In the genomic region with DNA sequence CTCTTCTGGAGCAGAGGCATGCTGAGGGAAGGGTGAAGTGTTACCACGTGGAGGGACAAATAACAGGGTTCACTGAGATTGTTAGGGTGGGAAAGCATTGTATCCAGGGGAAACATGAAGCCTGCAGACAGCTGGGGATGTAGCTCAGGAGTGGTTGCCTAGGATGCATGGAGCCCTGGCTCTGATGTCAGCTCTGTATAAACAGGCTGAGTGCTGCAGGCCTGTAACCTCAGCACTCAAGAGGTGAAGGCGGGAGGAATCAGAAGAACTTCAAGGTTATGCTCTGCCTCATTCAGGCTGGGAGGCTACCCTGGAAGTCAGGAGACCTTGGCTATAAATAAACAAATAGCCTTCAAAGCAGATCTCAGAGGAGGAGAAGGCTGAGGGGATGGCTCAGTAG, we compare ENCODE assay signal across 12 mouse cellular contexts. TPM values are rescaled to one million over a fixed set of nuclear protein-coding genes. Genes with fewer than 3 reads are reported as not detected.
DNase-seq lines count a peak whose midpoint lies in the region; ATAC-seq and TF ChIP-seq lines count a peak whose summit lies in the region.
"Had no signal": no experiment of that assay in that cellular context is flagged by ENCODE, and none has a peak within 500 bp of the region (broad histone marks: within the 10 kb centered on the region; RNA-seq: fewer than 3 reads in every experiment).

No protein-coding gene starts in this region.

- H3K9ac ChIP-seq in heart, adult 2 months (ENCODE audit: low read depth, low read length), result no peak overlapping the region
- H3K9ac ChIP-seq in midbrain, embryonic 13.5 days (replicated peaks), result no peak overlapping the region
- no peak overlapping the region for H3K9ac ChIP-seq in midbrain, embryonic 11.5 days (ENCODE audit: low read length)
- no peak overlapping the region for H3K9ac ChIP-seq in midbrain, embryonic 14.5 days (replicated peaks; ENCODE audit: low read length)

- H3K27me3 ChIP-seq in heart, embryonic 10.5 days (ENCODE audit: insufficient read depth, poor library complexity, severe bottlenecking), result no peaks in the 10 kb centered on the region
- H3K27me3 ChIP-seq in heart, adult 2 months (ENCODE audit: control insufficient read depth, insufficient read depth, low read length), result no peaks in the 10 kb centered on the region
- no peaks in the 10 kb centered on the region for H3K27me3 ChIP-seq in midbrain, embryonic 13.5 days
- no peaks in the 10 kb centered on the region for H3K27me3 ChIP-seq in midbrain, embryonic 11.5 days (ENCODE audit: control insufficient read depth, insufficient read depth, low read length)
- H3K27me3 ChIP-seq in midbrain, embryonic 14.5 days (ENCODE audit: control insufficient read depth, insufficient read depth, low read length), result no peaks in the 10 kb centered on the region

- H3K4me3 ChIP-seq in heart, embryonic 10.5 days, result no peak overlapping the region
- H3K4me3 ChIP-seq in heart, adult 2 months, result no peak overlapping the region
- no peak overlapping the region for H3K4me3 ChIP-seq in midbrain, embryonic 13.5 days (replicated peaks)
- H3K4me3 ChIP-seq in midbrain, embryonic 11.5 days (ENCODE audit: low read depth, low read length), result no peak overlapping the region
- no peak overlapping the region for H3K4me3 ChIP-seq in midbrain, embryonic 14.5 days (replicated peaks; ENCODE audit: low read depth, low read length)

- H3K9me3 ChIP-seq in heart, embryonic 10.5 days, result no peaks in the 10 kb centered on the region
- no peaks in the 10 kb centered on the region for H3K9me3 ChIP-seq in midbrain, embryonic 13.5 days
- no peaks in the 10 kb centered on the region for H3K9me3 ChIP-seq in midbrain, embryonic 11.5 days (ENCODE audit: control insufficient read depth, low read length)
- no peaks in the 10 kb centered on the region for H3K9me3 ChIP-seq in midbrain, embryonic 14.5 days (ENCODE audit: control insufficient read depth, low read length)

- H3K4me2 ChIP-seq in midbrain, embryonic 13.5 days (replicated peaks), result no peak overlapping the region
- no peak overlapping the region for H3K4me2 ChIP-seq in midbrain, embryonic 11.5 days
- no peak overlapping the region for H3K4me2 ChIP-seq in midbrain, embryonic 14.5 days (ENCODE audit: low read length)

- peak; percentile 30; the same call in 1 of the 2 replicates for ATAC-seq in midbrain, embryonic 13.5 days
- ATAC-seq in midbrain, embryonic 11.5 days (ENCODE audit: low FRiP score), result no peak
- ATAC-seq in midbrain, embryonic 14.5 days (ENCODE audit: low FRiP score, low TSS enrichment), result no peak
- ATAC-seq in cerebellum, adult (ENCODE audit: insufficient number of reproducible peaks, low FRiP score, low TSS enrichment), result no peak
- ATAC-seq: intestine, embryonic 16.5 days had no signal

- TF ChIP-seq CTCF in heart, adult 2 months (IDR thresholded peaks at IDR 0.05), result no peak

- TF ChIP-seq POLR2A in heart, adult 2 months (IDR thresholded peaks at IDR 0.05; ENCODE audit: insufficient read depth, low read depth, low read length), result no peak

- TF ChIP-seq EP300 in heart, adult 2 months (IDR thresholded peaks at IDR 0.05; ENCODE audit: insufficient read depth, low read depth, low read length), result no peak

- intact Hi-C loops in heart, adult 2 months (cut with DNase I), result no loop called here

- DNase-seq in heart, embryonic 10.5 days (ENCODE audit: low spot score), result no peak
- no peak for DNase-seq in heart, adult 2 months
- DNase-seq in midbrain, embryonic 11.5 days (ENCODE audit: low spot score, missing footprints), result no peak
- peak; percentile 65 for DNase-seq in embryo, embryonic 10 days (ENCODE audit: low spot score)
- peak; percentile 21 for DNase-seq in midbrain, embryonic 14.5 days
- no peak for DNase-seq in right cerebral cortex, postnatal 25 days
- DNase-seq: B cell, adult 2 months had no signal

- no peaks in the 10 kb centered on the region for H3K36me3 ChIP-seq in heart, embryonic 10.5 days
- no peaks in the 10 kb centered on the region for H3K36me3 ChIP-seq in heart, adult 2 months (ENCODE audit: control insufficient read depth, insufficient read depth, low read length)
- peaks cover 9% of the 10 kb centered on the region for H3K36me3 ChIP-seq in midbrain, embryonic 13.5 days
- H3K36me3 ChIP-seq in midbrain, embryonic 11.5 days (ENCODE audit: control insufficient read depth, insufficient read depth, low read length), result no peaks in the 10 kb centered on the region
- 0 out of 2 replicates have a peak, but pooled peaks cover 8% of the 10 kb centered on the region for H3K36me3 ChIP-seq in midbrain, embryonic 14.5 days (ENCODE audit: control insufficient read depth, insufficient read depth, low read length)

- H3K79me2 ChIP-seq in heart, adult 2 months (replicated peaks; ENCODE audit: control insufficient read depth, insufficient read depth, low read length), result no peaks in the 10 kb centered on the region

- peak overlapping the region; percentile 31; the same call in 1 of the 2 replicates for H3K27ac ChIP-seq in heart, embryonic 10.5 days
- no peak overlapping the region for H3K27ac ChIP-seq in heart, adult 2 months
- H3K27ac ChIP-seq in midbrain, embryonic 13.5 days, result 0 out of 2 replicates have a peak overlapping the region, but pooled peaks have one; percentile 17
- H3K27ac ChIP-seq in midbrain, embryonic 11.5 days (ENCODE audit: low read depth, low read length), result no peak overlapping the region
- H3K27ac ChIP-seq in midbrain, embryonic 14.5 days (replicated peaks; ENCODE audit: low read depth, low read length), result no peak overlapping the region
- H3K27ac ChIP-seq: macrophage; stomach, postnatal 0 days had no signal

- WGBS in heart, embryonic 10.5 days, result 18% methylated on average over 2 of the region's 2 CpGs
- 47% methylated on average over 2 of the region's 2 CpGs for WGBS in heart, adult 2 months
- WGBS in midbrain, embryonic 13.5 days, result 23% methylated on average over 2 of the region's 2 CpGs
- WGBS in midbrain, embryonic 11.5 days, result 22% methylated on average over 2 of the region's 2 CpGs
- WGBS in midbrain, embryonic 14.5 days, result 31% methylated on average over 2 of the region's 2 CpGs

- peaks cover 6% of the 10 kb centered on the region; the same call in 1 of the 2 replicates for H3K4me1 ChIP-seq in heart, embryonic 10.5 days
- H3K4me1 ChIP-seq in heart, adult 2 months (ENCODE audit: control insufficient read depth, insufficient read depth, low read length), result no peaks in the 10 kb centered on the region
- H3K4me1 ChIP-seq in midbrain, embryonic 13.5 days (replicated peaks), result 0 out of 2 replicates have a peak, but pooled peaks cover 4% of the 10 kb centered on the region
- no peaks in the 10 kb centered on the region for H3K4me1 ChIP-seq in midbrain, embryonic 11.5 days (ENCODE audit: control insufficient read depth, insufficient read depth, low read length)
- no peaks in the 10 kb centered on the region for H3K4me1 ChIP-seq in midbrain, embryonic 14.5 days (ENCODE audit: control insufficient read depth, insufficient read depth, low read length)

RNA-seq across cellular contexts. Expression of a gene that starts 20.1 kb away (rescaled TPM):
- polyA plus RNA-seq in heart, embryonic 10.5 days (2016; fragmentation: Nextera tagmentation; extraction: Ambion mirVana), result 11.6 and 15.0 TPM in 2 replicates
- total RNA-seq in heart, adult 2 months (2021), result 10 to 100 TPM; 25.0 to 25.8 TPM
- 30.8 and 54.7 TPM in 2 replicates for polyA plus RNA-seq in heart, adult 2 months (2012; rRNA removed)
- polyA plus RNA-seq in midbrain, embryonic 13.5 days (2015; fragmentation: Nextera tagmentation; extraction: Ambion mirVana), result 52.8 and 65.6 TPM in 2 replicates
- 54.8 and 68.5 TPM in 2 replicates for polyA plus RNA-seq in midbrain, embryonic 11.5 days (2014; fragmentation: Nextera tagmentation; extraction: Ambion mirVana)
- 72.2 and 89.3 TPM in 2 replicates for polyA plus RNA-seq in midbrain, embryonic 14.5 days (2014; fragmentation: Nextera tagmentation; extraction: Ambion mirVana)

RNA-seq across cellular contexts. Expression of a gene that starts 32.0 kb away (rescaled TPM):
- 2,741 and 3,131 TPM in 2 replicates for polyA plus RNA-seq in heart, embryonic 10.5 days (2016; fragmentation: Nextera tagmentation; extraction: Ambion mirVana)
- total RNA-seq in heart, adult 2 months (2021), result 100 to 1,000 TPM; 626 to 699 TPM
- polyA plus RNA-seq in heart, adult 2 months (2012; rRNA removed), result 1,026 and 1,119 TPM in 2 replicates
- polyA plus RNA-seq in midbrain, embryonic 13.5 days (2015; fragmentation: Nextera tagmentation; extraction: Ambion mirVana), result 4,691 and 4,901 TPM in 2 replicates
- 3,727 and 3,899 TPM in 2 replicates for polyA plus RNA-seq in midbrain, embryonic 11.5 days (2014; fragmentation: Nextera tagmentation; extraction: Ambion mirVana)
- 4,878 and 5,143 TPM in 2 replicates for polyA plus RNA-seq in midbrain, embryonic 14.5 days (2014; fragmentation: Nextera tagmentation; extraction: Ambion mirVana)

RNA-seq across cellular contexts. Expression of a gene that starts 55.3 kb away (rescaled TPM):
- 4.2 and 5.9 TPM in 2 replicates for polyA plus RNA-seq in heart, embryonic 10.5 days (2016; fragmentation: Nextera tagmentation; extraction: Ambion mirVana)
- 1 to 10 TPM; 2.6 to 3.5 TPM for total RNA-seq in heart, adult 2 months (2021)
- 4.6 and 5.6 TPM in 2 replicates for polyA plus RNA-seq in heart, adult 2 months (2012; rRNA removed)
- polyA plus RNA-seq in midbrain, embryonic 13.5 days (2015; fragmentation: Nextera tagmentation; extraction: Ambion mirVana), result 20.7 TPM in 2 replicates
- 4.9 and 5.4 TPM in 2 replicates for polyA plus RNA-seq in midbrain, embryonic 11.5 days (2014; fragmentation: Nextera tagmentation; extraction: Ambion mirVana)
- polyA plus RNA-seq in midbrain, embryonic 14.5 days (2014; fragmentation: Nextera tagmentation; extraction: Ambion mirVana), result 26.4 and 28.0 TPM in 2 replicates

Comparison
In these comparisons a context has a peak if more than half of its experiments do, and no peak if none do; other contexts are left out.
1. DNase-seq: peak in embryo, embryonic 10 days (single experiment) and midbrain, embryonic 14.5 days (single experiment); none in heart, embryonic 10.5 days (single experiment), heart, adult 2 months (0 of 2), midbrain, embryonic 11.5 days (single experiment) and right cerebral cortex, postnatal 25 days (single experiment).
2. H3K27ac ChIP-seq: peak in heart, embryonic 10.5 days (single experiment) and midbrain, embryonic 13.5 days (single experiment); none in heart, adult 2 months (single experiment), midbrain, embryonic 11.5 days (single experiment) and midbrain, embryonic 14.5 days (single experiment).